Mouse (Mus musculus): ENCODE data around the gene Celsr1. TPM values are rescaled to one million over a fixed set of nuclear protein-coding genes. Genes with fewer than 3 reads are reported as not detected.

The Celsr1 gene
- polyA plus RNA-seq, 1 experiment, result 0.80 TPM

GRCm38 (mm10) chr15:86034781-86035360 is 1.3 kb upstream of the Celsr1 start:
- DNase-seq (ENCODE audit: low spot score), result no peak

GRCm38 (mm10) chr15:86034021-86034523 is 495 bp upstream of the Celsr1 start:
- no peak for DNase-seq (ENCODE audit: low spot score)

GRCm38 (mm10) chr15:86032811-86033190 is 776 bp downstream of the Celsr1 start:
- no peak for DNase-seq (ENCODE audit: low spot score)

- no peak for DNase-seq (ENCODE audit: low spot score)
Measured at GRCm38 (mm10) chr15:86029981-86030380, 3.6 kb downstream of the Celsr1 start.

GRCm38 (mm10) chr15:86027871-86028270 is 5.7 kb downstream of the Celsr1 start:
- no peak for DNase-seq (ENCODE audit: low spot score)

- DNase-seq (ENCODE audit: low spot score), result no peak
Measured at GRCm38 (mm10) chr15:86021971-86022370, 11.6 kb downstream of the Celsr1 start.

GRCm38 (mm10) chr15:86021301-86021700 is 12.3 kb downstream of the Celsr1 start:
- DNase-seq (ENCODE audit: low spot score), result no peak

- DNase-seq (ENCODE audit: low spot score), result no peak
Measured at GRCm38 (mm10) chr15:86020008-86020407, 13.6 kb downstream of the Celsr1 start.

- DNase-seq (ENCODE audit: low spot score), result no peak
Measured at GRCm38 (mm10) chr15:86018753-86019512, 14.6 kb downstream of the Celsr1 start.

- DNase-seq (ENCODE audit: low spot score), result no peak
Measured at GRCm38 (mm10) chr15:86017336-86017735, 16.2 kb downstream of the Celsr1 start.

GRCm38 (mm10) chr15:86015860-86016541 is 17.6 kb downstream of the Celsr1 start:
- DNase-seq (ENCODE audit: low spot score), result no peak

- DNase-seq (ENCODE audit: low spot score), result no peak
Measured at GRCm38 (mm10) chr15:86015026-86015425, 18.6 kb downstream of the Celsr1 start.

- no peak for DNase-seq (ENCODE audit: low spot score)
Measured at GRCm38 (mm10) chr15:86013656-86014055, 19.9 kb downstream of the Celsr1 start.

GRCm38 (mm10) chr15:86013130-86013529 is 20.4 kb downstream of the Celsr1 start:
- DNase-seq (ENCODE audit: low spot score), result no peak

GRCm38 (mm10) chr15:86007690-86008121 is 25.9 kb downstream of the Celsr1 start:
- no peak for DNase-seq (ENCODE audit: low spot score)

GRCm38 (mm10) chr15:86005691-86006525 is 27.7 kb downstream of the Celsr1 start:
- no peak for DNase-seq (ENCODE audit: low spot score)

GRCm38 (mm10) chr15:86004048-86004447 is 29.5 kb downstream of the Celsr1 start:
- DNase-seq (ENCODE audit: low spot score), result no peak

GRCm38 (mm10) chr15:86000706-86001292 is 32.8 kb downstream of the Celsr1 start:
- no peak for DNase-seq (ENCODE audit: low spot score)

- DNase-seq (ENCODE audit: low spot score), result no peak
Measured at GRCm38 (mm10) chr15:85998525-85999230, 34.9 kb downstream of the Celsr1 start.

GRCm38 (mm10) chr15:85996031-85996765 is 37.4 kb downstream of the Celsr1 start:
- no peak for DNase-seq (ENCODE audit: low spot score)
